Mouse (Mus musculus): Measurements from ENCODE around the gene Sec22a. TPM values are rescaled to one million over a fixed set of nuclear protein-coding genes. Genes with fewer than 3 reads are reported as not detected.
A peak's percentile ranks its signal among the peaks of the same experiment; 100 is the strongest.

Gene Sec22a
- total RNA-seq (2021): 10 to 100 TPM; 13.7 to 17.1 TPM
- long read RNA-seq, experiment 1, transcript Sec22a-201 (7 exons, 3,992 nt): major isoform, 10 of 13 reads
- long read RNA-seq, experiment 1, partial matches to known transcripts: 2 of 13 reads
- long read RNA-seq, experiment 1, other reads (novel, unspliced or antisense): 1 of 13 reads
- long read RNA-seq, experiment 2, transcript Sec22a-201 (7 exons, 3,992 nt): major isoform, 6 of 7 reads
- long read RNA-seq, experiment 2, partial matches to known transcripts: 0 of 7 reads
- long read RNA-seq, experiment 2, other reads (novel, unspliced or antisense): 1 of 7 reads

DNA sequence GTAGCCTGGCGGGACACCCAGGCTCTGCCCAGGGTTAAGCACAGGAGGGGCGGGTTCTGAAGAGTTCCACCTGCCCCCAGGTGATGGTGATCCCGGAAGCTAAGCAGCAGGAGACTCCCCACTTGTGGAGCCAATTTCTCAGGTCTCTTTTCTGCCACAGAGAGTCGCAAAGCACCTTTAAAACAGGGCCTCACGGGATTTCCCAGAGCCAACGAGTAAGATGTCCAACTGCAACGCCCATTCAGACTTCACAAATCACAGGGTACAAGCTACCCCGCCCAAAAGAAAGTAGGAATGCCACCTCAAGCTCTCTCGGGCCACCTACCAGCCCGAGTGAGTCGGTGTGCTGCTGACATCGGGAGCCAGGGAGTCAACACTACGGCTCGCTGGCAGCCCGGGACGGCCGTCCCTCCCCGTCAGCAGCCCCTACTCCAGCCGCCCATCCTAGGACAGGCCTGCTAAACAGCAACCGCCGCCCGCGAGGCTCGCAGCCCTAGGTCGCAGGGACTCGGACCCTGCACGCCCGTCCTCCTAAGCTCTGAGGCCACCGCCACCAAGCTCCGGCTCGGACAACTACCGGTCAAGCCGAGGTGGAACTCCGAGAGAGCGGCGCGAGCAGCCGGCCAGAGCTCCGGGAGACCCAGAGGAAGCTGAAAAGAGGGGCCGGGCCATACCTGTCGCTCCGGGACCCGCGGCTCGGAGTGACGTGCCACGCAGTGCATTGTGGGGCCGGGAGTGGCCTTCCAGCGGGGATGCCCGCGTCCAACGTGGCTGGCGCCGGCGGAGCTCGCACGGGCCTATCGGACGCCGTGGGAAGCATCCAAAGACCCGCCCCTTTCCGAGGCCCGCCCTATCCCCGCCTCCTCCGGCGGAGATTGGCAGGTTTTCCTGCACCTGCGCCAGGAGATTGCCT lies at the start of gene Sec22a:
Gene Sec22a (minus strand): TSS at position 769 of the 913 bp plus-strand sequence.
- peak; percentile 94 for DNase-seq (ENCODE audit: low spot score in 2 of 2)

DNA sequence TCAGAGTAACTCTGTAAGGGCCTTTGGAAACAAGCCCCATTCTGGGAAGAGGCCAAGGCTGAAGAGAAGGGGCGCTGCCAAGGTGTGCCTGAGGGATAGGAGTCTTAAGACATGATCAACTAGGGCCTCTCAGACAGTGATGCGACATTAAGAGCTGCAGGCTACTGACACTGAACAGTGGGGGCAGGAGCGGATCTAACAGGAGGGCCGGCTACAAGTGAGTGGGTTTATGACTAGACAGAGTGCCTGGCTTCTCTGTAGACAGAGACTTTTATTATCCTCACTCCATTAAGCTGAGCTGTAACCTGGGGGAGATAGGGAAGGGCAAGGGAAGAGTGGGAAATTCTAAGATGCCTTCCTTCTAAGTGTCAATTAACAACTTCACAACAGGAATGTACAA lies 43.0 kb upstream of the Sec22a start:
- no peak for DNase-seq (ENCODE audit: low spot score in 2 of 2)

DNA sequence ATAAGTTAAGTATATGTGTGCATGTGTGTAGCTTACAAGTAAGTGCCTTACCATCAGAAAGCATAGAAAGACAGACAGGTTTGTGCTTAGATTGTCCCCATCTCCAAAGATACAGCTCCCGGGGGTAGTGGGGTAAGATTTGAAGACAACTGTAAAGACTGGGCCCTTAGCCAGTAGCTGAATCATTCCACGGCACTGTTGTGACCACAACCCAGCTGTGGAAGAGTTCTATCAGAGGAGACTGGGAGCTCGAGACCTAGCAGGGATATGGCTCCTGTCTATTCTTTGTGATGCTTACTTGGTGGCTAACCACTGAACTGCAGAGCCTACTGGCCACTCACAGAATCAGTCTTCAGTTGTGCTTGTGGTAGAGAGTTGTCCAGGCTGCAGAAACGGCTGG lies 42.4 kb upstream of the Sec22a start:
- no peak for DNase-seq (ENCODE audit: low spot score in 2 of 2)

DNA sequence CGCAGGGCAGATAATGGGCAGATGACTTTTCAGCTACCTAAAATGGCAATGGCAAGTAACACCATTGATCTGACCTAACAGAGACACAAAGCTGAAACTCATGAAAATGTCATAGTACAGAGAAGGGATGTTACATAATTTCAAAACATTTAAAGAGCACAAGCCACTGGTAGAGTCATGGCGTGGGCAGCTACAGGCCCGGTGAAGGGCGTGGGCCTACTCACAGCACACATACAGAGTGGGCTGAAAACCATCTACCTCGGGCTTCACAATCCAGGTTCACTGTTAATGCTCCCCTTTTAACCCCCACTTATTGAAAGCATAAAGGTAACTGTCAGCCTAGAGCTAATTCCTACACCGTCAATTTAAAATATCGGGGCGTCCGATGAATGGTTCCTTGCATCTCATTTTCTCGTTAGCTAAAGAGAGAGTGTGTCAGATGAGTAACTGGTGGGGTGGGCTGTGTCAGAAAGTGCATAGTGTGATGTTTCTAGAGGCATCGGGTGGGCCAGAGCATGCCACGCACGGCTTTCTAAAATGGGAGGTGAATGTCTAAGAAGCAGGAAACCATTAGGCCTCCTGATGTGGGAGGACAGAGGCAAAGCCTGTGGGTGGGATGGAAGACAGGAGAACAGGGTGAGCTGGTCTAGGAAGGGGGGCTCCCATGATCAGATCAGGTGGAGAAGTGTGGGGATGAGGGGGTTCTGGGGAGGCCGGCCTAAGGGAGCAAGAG lies 41.8 kb upstream of the Sec22a start:
- DNase-seq (ENCODE audit: low spot score in 2 of 2): no peak

DNA sequence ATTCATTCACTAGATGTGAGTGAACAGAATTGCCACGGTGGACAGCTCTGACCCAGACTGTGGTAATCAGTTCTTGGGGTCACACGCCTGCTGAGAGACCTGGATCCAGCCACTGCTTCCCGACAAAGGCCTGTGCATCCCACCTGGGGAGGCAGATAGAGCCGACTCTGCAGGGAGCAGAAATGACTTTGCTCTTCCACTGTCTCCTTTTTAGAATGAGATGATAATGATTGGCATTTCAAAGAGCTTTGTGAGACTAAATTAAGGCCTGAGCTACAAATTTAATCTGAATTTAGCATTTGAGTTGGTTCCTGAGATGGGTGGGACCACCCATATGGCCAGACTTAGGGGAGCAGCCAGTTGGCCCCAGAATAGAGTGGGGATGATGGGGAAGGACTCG lies 41.1 kb upstream of the Sec22a start:
- no peak for DNase-seq (ENCODE audit: low spot score in 2 of 2)

DNA sequence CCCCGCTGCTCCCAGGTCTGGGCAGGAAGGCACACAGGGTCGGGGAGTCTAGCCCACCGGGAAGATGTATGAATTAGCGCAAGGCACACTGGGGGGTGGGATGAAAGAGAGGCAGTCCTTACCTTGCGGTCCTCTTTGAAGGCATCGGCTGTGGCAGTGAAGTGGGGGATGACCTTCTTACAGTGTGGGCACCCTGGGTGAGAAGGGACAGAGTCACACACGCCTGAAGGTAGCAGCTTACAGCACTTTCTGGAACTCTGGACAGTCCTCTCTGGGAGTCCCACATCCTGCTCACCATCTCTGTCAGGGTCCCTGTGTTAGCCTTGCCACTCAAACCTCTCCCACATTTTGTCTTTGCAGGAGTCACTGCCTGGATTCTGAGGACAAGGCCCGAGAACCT lies 40.2 kb upstream of the Sec22a start:
- no peak for DNase-seq (ENCODE audit: low spot score in 2 of 2)

DNA sequence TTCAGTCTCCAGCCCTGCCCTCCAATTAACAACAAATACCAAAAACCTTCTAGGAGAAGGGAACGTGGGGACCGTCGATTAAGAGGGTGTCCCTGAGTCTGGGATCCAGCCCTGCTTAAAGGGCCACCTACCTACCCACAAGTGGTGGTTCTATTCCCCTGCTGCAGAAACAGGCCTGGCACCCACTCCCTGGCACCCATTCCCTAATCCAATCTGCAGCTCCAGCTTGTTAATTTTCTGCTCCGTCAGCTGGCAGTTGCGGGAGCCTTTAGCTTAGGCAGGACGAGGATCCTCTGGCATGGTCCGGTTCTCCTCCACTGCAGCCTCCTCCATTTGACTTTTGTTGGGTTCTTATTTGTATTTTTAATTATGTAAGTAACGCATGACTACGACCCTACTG lies 39.6 kb upstream of the Sec22a start:
- no peak for DNase-seq (ENCODE audit: low spot score in 2 of 2)

DNA sequence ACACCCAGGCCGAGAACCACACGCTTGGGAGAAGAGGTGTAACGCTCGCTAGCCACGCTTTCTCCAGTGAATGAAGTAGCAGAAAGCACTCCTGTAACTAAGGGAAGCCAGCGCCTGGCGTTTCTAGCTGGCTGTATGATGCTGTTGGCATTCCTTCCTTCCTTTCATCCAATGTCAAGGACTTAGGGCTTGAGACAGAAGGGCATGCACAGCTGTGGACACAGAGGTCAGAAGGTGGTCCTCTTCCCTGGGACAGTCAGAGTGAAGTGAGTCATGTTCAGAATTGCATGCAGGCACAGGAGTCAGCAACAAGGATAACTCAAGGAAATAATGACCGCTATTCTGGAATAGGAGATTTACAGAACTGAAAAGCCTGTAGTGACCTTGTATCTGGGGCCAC lies 29.1 kb upstream of the Sec22a start:
- no peak for DNase-seq (ENCODE audit: low spot score in 2 of 2)

DNA sequence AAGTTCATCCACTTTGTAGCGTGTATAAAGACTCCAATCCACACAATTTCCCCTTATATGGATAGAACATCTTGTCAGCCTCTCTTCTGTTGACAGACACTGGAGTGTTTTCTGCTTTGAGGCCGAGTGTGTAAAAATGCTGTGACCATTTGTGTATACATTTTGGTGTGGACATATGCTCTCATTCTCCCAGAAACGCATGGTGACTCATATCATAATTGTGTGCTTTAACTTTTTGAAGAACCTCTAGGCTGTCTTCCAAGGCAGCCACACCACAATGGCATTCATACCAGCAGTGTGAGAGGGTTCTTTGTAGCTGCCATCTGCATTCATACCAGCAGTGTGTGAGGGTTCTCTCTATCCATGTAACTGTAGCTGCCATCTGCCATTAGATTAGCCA lies 21.9 kb upstream of the Sec22a start:
- no peak for DNase-seq (ENCODE audit: low spot score in 2 of 2)

DNA sequence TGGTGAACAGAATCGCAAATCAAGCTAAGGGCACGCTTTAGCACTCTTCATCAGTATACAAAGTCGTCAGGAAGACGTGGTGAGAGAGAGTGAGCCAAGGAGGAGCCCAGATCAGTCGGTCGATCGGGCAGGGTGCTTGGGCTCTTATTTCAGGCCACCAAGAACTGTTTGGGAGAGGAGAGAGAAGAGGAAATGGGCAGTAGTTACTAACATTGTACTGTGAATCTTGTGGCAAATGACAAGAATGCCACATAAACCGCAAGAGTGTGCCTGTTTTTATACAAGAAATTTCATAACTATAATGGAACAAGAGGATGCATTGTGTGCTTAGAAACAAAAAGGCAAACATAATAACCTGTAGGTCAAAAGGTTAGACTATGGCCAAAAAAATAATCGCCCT lies 16.3 kb upstream of the Sec22a start:
- DNase-seq (ENCODE audit: low spot score in 2 of 2): no peak

DNA sequence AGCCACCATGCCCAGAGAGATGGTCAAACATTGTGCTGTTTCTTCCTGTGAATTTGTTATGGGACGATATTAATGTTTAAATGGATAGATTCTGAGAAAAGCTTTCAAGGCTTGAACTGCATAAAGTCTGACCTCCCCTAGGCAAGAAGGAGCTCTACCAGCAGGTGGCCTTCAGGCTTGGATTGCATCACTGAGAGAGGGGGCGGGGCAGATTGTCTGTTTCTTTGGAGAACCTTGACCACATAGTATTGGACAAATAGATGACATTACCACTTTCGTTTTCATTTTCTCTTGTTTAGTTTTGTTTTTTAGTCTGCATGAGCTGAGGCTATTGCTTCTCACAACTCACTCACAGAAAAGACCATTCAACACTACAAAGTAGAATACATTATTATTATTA lies 15.6 kb upstream of the Sec22a start:
- no peak for DNase-seq (ENCODE audit: low spot score in 2 of 2)

DNA sequence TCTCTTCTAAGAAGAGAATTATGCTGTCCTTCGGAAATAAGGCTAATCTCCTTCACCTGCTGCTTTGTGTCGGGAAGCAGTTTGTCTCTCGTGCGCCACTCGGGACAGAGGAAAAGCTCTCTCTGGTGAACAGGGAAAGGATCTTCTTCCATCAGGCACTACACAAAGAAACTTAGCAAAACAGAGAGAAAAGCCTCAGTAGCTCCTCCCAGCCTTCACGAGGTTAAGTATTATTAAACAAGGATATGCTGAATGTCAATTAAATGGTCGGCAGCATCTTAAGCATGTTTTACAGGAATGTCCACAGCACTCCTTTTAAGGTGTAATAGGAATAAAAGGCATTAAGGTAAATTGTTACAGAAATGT lies 328 bp upstream of the Sec22a start:
- DNase-seq (ENCODE audit: low spot score in 2 of 2): no peak

DNA sequence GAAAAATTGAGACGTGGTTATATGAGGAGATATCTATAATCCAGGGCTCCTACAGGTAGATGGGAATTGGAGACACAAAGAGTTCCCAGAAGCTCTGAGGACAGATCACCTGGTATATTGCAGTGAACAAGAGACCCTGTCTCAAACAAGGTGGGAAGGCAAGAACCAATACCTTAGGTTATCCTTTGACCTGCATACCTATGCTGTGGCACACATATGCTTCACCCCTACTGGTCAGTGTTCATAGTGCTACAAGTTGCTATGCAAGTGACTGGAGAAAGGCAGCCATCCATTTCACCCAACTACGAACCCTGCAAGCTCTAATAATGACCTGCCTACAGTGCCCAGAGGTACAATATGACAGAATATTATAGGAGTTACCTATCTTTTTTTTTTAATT lies 1.5 kb downstream of the Sec22a start:
- no peak for DNase-seq (ENCODE audit: low spot score in 2 of 2)

DNA sequence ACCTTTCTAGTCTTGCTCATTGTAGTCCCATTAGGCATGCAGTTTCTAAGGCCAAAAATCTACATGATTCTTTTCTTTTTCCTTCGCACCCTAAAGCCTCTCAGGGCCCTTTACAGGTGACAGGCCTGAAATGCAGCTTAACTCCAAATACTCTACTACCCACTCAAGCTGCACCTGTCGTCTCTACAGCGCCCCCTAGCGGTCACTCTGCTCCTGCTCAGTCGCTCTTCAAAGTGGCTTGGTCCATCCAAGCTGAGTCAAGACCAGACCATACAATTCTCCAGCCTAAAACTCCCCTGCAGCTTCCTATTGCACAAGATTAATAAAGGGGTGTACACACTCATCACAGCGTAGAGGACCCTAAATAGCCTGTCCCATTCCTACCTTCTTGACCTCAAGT lies 3.1 kb downstream of the Sec22a start:
- DNase-seq (ENCODE audit: low spot score in 2 of 2): peak; percentile 37 to 51

DNA sequence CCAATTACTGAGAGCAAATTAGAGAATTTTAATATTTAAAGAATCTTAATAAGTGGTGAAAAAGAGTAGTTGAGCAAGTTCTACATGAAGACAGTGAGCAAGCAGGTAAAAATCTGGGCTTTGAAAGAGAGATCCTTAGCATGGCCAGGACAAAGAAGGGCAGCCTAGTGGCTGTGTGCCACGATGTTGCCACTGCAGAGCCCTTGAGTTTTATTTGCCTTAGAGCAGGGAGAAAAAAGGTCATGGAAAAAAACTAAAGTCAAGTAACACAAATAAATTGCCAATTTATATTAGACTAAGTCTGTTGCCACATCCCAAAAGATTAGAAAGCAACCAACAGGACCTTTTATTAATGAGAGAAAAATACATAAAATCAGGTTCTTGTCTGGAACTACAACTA lies 6.3 kb downstream of the Sec22a start:
- DNase-seq (ENCODE audit: low spot score in 2 of 2): no peak

DNA sequence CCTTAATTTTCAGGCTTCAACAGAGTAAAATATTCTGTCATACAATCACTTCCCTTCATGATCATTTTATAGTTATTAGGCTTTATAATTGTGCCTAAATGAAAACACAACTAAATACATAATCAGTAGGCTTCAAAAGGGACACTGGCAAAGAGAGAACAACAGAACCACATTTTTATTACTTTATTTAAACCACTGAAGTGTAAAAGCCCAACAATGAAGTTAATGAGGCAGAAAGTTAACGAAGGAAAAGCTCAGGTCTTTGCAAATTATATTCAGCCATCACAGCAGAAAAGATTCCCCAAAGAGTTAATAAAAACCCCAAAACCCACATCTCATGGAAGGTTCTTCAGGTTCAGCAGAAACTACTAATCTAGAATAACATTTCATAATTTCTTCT lies 33.3 kb downstream of the Sec22a start:
- no peak for DNase-seq (ENCODE audit: low spot score in 2 of 2)

DNA sequence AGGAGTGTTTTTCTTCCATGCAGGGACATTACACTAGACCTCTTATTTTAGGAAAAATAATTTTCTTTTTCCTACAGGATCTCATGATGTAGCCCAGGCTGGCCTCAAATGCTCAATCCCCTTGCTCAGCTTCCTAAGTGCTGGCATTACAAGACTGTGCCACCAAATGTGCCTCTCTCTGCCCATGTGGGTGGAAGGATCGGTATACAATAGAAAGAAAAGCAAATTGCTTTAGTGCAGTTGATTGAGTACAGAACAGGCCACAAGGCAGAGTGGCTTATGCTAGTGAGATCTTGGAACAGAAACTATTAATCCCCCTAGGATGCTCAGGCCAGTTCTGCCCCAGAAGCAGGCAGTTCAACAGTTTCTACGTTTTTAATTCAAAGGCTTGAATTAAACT lies 43.9 kb downstream of the Sec22a start:
- no peak for DNase-seq (ENCODE audit: low spot score in 2 of 2)

DNA sequence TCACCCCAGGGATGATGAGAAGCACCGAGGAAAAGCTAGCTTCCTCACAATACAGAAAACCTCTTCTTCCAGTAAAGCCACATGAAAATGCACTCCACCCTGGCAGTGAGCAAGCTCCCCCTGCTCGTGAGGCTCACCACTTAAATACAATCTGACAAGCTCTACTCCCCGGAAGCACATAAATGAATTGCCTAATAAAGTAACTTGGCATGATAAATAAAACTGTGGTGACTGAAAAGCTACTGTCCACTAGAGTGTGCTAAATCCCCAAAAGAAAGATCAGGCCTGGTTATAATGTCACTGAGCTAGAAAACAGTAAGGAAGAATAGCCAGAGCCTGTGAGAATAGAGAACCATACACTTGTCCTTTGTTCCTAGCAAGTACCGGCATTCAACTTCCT lies 44.4 kb downstream of the Sec22a start:
- DNase-seq (ENCODE audit: low spot score in 2 of 2): no peak

DNA sequence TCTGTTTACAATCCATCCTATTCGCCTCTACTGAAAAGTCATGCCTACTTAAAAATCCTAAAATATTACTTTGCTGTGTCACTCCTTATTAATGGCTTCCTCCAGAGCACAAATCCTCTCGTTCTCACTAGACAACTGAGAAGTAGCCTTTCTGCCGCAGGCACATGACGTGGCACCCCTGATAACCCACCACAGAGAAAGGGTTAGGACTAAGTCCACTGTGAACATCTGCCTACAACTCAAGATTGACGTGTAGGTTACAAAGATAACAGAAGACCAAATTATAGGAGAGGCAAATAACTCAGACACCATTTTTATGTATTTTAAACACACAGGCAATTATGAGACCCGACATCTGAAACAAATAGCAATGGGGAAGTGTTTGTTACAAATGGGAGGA lies 45.3 kb downstream of the Sec22a start:
- DNase-seq (ENCODE audit: low spot score in 2 of 2): no peak

DNA sequence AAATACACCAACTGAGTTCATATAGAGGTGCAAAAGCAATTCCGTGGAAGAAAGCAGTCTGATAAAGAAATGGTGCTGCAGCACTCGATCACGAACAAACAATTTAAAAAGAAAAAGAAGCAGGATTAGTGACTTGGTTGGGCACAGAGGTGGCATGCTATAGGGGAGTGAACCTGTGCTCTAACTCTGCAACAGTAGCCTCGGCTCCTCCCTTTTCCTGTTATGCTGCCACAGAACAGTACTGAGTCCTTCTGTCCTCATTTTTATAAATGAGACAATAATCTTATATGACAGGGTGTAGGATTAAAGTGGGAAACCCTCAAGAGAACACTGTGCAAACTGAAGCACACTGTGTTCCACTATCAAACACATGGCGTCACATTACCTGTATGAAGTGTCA lies 46.3 kb downstream of the Sec22a start:
- DNase-seq (ENCODE audit: low spot score in 2 of 2): no peak

DNA sequence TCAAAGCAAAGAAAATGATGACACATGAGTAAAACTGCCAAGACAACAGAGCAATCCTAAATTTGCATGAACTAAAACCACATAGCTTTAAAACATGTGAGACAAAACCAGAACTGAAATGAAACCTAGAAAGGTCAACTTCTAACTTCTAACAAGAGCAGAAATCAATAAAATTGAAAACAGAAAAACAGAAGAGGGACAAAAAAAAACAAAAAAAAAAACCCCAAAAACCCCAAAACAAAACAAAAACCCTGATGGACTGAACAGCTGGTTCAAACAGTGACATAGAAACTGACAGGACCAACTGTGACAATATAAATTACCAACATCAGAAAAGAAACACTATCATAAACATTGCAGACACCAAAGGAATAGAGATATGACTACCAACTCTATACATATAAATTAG lies 46.9 kb downstream of the Sec22a start:
- no peak for DNase-seq (ENCODE audit: low spot score in 2 of 2)

DNA sequence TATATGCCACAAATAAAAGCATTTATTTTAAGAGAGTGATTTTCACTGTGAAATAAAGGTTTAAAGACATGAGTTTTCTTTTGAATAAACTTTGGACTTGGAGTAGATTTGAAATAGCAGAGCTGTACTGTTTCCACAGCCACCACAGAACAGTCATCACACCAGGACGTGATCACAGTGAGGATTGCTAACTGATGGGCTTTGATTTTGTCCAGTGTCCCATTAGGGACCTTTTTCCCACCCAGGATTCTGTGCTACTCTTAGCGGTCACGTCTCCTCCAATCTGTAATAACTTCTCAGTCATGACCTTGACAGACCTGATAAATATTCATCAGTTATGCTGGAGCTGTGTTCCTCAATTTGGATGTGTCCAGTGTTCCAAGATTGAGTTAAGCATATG lies 48.2 kb downstream of the Sec22a start:
- no peak for DNase-seq (ENCODE audit: low spot score in 2 of 2)

Data from left cerebral cortex, adult 18-20 months (tissue).